Mouse (Mus musculus): ENCODE results near the gene Rnf157.

Rnf157 gene

DNA sequence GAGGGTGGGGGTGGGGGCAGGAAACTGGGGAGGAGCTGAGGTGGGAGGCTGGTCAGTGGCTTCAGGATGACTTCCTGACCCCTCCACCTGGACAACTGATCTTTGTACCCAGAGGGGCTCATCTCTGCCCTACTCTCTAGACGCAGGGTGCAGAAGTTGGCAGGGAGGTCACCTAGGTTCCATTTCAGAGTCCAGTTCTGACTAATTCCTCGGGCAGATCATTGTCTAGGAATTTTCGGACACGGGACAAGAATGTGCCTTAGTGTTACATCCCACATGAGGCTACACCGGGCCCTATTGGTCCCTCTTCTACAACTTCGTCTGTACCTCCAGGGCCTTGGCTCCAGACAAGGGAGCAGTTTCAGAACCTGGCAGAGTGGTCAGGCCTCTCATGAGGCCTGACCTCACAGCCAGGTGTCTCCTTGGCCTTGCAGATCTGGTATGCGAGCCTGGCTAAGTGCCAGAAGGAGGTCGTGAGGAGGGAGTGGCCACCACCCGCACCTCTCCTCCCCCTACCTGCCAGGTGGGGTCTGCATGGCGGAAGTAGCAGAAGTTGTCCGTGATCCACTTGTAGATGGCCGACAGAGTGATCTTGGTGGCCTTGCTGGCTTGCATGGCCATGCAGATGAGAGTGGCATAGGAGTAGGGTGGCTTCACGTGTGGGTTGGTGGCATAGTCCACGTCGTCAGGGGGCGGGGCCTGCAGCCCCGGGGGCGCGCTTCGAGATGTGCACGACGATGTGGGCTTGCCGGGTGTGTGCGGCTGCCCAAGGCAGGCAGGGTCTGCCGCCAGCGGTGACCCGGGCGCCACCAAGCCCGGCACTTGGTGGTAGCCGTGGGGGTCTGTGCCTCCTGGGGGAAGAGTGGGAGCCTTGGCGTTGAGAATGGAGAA, 79.1 kb downstream of the Rnf157 start:
- DNase-seq, result no peak

DNA sequence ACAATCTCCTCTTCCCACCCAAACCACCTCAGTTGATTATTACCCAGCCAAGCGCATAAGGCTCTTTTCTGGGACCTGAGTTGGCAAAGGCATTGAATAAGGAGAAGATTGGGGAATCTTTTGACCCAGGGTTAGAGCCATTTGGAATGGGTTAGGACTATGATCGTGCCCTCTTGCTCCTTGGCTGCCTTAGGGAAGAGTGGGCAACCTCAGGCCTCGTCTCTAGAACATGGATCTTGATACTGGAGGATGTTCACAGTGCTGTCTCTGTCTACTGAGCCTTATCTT, 79.9 kb downstream of the Rnf157 start:
- DNase-seq, result no peak

DNA sequence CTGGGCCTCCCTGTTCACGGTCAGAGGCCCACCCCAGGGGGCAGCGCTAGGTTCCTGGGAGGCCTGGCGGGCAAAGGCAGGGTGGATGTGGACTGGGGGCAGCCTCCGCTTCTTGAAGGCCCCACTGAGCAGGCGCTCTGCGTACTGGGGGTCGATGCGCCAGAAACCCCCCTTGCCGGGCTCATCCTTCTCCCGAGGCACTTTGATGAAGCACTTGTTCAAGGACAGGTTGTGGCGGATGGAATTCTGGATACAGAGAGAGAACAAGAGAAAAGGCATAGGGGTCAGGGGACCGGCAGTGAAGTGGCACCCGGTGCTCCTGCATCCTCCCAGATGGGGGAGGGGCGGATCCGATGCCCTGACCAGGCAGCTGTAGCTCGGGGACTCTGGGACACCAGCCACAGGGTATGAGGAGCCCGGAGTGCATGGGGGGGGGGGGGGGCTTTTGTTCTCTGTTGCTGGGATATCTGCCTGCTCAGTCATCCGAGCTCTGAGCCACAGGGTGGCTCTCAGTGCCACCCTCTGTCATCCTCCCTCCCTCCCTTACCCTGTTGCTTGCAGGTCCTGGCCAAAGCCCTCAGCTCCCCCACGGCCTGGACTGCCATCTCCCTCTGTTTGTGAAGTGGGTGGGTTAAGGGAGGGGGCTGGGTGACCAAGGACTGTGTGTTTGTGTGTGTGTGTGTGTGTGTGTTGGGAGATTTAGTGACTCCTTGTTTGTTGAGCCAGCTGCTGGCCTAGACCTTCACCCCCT, 80.4 kb downstream of the Rnf157 start:
- DNase-seq, result no peak

DNA sequence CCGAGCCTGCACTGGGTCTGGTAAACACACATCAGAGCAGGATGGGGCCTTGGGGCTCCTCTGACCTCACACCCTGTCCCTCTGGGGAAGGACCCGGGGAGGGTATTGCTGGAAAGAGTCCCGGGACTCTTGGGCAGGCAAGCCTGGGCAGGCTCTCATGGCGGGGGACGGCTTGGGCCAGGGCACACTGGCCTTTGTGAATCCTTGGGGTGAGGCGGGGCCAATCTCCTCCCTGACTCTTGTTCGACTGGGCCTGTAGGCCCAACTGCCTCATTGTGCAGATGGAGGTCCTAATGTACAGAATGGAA, 82.7 kb downstream of the Rnf157 start:
- no peak for DNase-seq

DNA sequence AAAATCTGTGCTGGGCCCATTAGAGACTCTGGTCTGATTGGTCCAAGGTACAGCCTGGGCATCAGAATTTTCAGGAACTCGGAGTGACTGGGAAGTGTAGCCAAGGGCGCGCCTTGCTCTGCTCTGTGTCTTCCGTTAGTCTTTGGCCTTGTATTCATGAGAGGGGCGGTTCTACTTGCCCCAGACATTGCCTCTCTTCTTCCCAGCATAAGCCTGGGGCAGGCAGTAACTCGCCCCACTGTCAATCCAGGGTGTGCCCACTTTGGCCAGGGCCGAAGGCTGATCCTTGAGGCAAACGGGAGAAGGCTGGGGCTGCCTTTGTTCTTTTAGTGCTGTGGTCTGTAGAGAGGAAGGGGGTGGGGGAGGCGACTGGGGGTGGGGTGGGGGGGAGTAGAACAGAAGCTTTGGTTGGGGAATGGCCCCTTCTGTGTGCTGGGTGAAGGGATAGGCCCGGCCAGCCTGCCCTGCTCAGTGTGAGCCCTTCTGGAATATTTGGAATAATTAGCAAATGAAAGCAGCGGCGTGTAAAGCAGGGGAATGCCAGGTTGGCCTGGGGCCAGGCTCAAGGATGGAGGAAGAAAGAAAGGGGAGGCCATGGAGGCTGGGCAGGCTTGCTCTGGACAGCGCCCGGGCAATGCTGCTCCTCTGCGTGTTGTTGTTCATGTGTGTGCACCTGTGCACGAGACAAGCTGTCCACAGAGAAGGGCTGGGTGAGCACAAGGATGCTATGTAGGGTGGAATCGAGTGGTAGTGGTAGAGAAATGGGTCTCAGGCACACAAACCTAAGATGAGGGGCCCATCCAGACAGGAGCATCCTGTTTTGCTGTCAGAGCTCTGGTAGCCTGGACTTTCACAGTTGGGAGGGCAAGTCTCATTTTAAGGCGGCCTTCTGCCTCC, 83.3 kb downstream of the Rnf157 start:
- DNase-seq, result no peak

DNA sequence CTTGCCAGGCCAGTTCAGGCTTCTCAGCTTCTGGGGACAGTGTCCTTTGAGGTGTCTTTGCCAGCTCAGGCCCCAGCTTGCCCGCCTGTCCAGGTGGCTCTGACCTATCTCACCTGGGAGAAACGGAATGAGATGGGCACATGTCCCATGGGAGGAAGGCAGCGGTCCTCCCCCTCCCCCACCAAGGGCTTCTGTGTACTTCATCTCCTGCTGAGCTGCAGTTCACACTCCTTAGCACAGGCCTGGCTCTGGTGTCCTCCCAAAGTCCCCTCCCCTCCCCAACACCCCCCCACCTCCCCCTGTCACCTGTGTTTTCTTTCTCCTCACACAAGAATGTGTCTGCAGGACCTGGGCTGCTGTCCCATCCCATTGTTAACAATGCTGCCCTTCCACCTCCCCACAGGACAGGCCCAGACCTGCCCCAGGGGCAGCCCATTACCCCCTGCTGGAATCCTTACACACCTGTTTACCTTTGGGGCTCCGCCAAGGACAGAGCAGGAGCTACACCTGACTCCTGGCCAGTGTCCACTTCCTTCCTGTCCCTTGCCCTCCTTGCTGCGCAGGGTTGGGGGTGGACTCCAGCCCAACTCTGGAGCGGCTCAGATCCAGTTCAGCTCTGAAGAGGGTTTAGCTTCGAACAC, 85.7 kb downstream of the Rnf157 start:
- no peak for DNase-seq

DNA sequence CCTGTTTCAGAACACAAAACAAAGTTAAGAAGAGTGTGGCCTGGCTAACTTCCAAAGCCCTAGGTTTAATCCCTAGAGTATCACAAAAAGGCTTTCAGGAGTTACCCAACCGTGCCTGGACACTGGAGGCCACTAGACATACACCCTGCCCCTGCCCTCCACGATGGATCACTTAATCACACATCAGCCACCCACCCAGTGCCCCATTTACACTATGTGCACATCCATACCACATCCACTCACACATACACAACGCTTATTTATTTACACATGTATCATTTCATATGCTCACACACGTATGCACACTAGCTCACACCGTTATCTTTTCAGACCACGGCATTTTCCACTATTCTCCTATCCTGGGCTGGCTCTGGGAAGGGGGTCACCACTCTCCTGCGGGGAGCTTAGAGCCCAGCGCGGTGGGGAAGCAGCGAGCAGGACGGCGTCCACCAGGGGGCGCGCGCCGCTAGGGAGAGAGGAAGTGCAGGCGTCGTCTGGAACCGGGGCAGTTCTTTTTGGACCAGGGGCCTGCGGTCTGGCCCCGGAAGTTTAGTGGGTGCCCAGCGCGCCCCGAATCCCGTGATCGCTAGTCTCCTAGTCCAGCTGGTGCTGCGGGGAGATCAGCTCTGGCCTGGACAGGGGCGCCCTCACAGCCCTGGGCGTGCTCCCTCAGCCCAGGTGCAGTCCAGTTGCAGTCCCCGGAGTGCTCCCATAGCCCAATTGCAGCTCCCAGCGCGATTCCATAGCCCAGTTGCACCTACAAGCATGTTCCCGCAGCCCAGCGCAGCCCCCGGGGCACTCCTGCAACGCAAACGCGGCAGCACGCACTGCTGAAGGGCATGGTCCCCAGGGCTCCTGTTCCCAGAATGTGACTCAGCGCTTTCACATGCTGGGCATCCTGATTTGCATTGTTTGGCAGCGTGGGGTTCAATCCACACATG, 93.8 kb downstream of the Rnf157 start:
- peak; percentile 92 for DNase-seq

DNA sequence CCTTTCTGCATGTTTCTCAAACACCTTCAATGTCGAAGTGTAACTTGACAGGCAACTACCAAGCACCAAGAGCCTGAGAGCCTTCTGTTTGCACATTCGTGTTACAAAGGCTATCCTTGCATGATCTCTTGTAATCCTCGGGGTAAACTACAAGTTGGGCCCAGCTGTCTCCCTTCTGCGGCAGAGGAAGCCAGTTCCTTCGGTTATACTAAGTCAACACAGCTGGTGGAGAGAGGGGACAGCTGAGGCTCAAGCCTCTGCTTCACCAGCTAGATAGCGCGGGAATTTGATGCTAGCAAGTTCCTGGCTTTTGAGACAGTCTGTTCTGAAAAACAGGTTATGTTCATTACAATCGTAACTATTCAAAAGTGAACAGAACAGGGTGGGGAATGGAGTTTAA, 100.5 kb downstream of the Rnf157 start:
- DNase-seq, result peak; percentile 31

DNA sequence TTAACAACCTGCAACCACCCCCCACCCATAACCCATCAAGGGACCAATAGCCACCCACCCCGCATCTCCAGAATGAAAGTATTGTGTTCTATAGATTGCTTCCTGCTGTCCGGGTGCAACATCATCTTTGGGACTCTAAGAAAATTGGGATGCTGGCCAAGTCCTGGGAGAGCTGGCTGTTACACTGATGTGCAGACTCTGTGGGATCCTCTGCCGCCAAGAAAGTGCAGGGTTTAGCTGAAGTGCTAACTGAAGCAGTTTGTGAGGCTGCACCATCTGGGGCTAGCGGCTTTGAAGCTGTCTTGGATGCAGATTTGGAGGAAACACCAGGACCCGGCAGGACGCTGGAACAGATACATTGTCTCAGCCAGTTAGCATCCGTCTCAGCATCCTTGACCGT, 101.7 kb downstream of the Rnf157 start:
- DNase-seq, result no peak

DNA sequence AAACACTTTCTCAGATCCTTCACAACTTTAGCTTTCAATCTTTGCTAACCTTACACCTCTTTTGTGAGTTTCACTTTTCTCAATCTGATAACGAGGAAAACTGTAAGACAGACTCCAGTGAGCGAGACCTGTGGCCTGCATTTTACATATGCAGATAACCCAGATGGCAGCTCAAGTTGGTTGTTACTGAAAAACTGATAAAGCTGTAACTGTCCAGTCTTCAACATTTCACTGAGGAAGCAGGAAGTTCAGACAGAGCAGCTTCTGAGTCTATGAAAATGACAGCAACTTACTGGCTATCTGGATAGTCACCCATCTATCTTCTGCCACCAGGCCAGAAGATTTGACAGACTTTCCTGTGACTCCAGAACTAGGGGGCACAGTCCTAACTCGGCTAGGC, 103.2 kb downstream of the Rnf157 start:
- no peak for DNase-seq

DNA sequence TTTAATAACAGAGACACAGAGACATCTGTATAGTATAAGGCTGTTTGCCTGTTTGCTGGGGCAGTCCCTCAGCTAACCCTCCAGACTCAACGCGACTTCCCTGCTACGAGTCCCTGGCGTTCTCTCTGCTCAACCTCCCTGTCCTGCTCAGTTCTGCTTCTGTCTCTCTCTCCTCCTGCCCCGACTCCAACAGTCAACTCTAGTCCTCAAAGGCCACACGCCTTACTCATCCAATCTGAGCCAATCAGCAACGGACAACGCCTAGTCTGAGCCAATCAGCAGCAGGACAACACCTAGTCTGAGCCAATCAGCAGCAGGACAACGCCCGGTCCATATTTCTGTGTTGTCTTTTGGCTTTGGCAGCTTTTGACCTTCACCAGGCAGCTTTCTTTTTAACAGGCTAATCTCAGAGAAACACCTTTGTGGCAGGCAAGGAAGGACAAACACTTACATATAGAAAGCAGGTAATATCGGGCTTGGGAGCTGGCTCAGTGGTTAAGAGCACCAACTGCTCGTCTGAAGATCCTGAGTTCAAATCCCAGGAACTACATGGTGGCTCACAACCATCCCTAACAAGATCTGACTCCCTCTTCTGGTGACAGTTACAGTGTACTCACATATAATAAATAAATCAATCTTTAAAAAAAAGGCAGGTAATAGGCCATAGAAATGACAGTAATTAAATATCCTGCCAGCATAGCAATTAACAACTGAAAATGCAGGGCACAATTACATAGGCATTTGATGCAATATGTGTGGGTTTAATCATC, 104.9 kb downstream of the Rnf157 start:
- no peak for DNase-seq

DNA sequence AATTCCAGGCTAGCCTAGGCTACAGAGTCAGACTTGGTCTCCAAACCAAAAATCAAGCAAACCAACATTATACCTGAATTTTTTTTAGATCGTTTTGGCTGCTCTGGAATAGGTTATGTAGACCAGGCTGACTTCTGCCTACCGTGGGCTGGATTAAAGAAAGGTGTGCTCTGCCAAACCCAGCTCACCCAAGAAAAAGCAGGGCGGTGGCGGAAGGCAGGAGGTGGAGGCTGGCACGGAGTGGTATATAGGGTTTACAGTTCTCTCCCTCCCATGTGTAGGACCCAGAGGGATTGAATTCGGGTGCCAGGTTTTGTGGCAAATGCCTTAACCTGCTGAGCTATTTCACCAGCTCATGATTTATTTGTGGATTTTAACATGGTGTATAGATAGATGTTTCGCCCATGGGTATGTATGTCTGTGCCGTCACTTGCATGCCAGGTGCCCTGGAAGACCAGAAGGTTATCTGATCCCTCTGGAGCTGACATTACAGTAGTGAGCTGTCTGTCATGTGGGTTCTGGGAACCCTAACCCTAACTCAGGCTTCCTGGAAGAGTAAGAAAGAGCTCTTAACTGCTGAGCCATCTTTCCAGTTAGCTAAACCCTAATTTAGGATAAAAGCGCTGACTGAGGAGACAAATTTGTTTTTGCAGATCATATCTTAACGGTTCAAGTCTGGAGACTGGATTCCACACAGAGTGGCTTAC, 105.7 kb downstream of the Rnf157 start, which contains the start of gene Exoc7:
Gene Exoc7 (minus strand): TSS at position 215 of the 707 bp plus-strand sequence.
- DNase-seq, result peak; percentile 19

DNA sequence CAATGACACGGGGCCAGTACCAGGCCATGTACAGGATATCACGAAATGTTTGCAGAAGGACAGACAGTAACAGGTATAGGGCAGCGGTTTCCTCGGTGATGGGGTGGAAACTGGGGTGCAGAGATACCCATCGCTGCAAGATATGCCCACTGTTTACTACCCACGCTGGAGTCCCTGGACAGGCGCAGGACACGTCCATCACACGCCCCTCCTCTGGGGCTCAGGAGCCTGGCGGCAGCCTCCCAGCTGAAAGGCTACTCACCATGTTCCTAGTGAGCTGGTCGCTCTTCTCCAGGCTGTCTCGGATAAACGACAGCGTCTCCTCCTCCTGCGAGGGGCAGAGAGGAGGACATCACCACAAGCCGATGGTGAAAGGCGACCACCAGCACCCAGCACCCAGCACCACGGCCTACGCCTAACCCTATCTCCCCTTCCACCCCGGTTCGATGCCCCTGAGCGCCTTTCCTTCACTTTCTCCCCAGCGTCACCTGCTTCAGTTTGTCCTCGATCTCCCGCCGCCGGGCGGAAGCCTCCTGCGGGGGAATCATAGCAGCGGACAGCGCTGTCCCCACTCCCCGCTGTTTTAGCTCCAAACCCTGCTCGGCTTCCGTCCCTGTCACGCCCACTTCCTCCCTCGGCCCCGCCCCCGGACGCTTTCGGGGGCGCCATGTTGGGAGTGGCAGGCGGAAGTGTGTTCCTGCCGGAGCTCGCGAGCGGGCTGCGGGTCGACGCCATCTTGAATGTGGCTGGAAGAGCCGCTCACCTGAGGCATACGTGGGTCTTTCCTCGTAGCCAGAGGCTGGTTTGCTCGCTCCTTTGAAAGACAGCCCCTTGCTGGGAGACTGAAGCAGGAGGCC, 106.5 kb downstream of the Rnf157 start:
- DNase-seq, result peak; percentile 97

DNA sequence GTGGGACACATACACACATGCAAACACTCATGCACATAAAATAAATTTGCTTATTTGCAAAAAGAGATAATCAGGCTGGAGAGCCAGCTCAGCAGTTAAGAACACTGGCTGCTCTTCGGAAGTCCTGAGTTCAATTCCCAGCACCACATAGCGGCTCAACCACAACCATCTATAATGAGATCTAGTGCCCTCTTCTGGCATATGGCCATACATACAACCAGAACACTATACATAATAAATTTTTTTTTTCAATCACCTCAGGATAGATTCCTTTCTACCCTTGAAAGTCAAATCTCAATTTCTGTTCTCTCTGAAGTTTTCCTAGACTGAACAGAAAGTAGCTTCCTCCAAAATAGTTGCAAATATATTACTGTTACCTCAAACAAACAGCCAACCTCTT, 107.4 kb downstream of the Rnf157 start:
- DNase-seq, result no peak

DNA sequence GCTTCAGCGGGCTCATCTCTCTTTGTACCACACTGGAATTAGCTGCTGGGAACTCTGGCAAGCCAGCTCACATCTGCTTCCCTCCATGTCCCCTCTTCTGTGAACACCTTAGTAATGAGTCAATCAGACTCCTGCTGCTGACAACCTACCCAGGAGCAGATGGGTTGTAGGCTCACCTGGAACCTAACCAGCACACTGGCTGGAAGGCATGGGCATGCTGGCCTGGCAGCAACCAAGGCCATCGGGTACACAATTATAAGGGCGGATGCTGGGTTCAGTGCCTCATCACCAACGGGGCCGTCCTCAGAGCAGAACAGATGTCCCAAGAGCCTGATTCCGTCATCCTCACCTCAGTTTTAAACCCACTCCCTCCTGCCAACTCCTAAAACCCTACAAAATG, 114.2 kb downstream of the Rnf157 start:
- no peak for DNase-seq

DNA sequence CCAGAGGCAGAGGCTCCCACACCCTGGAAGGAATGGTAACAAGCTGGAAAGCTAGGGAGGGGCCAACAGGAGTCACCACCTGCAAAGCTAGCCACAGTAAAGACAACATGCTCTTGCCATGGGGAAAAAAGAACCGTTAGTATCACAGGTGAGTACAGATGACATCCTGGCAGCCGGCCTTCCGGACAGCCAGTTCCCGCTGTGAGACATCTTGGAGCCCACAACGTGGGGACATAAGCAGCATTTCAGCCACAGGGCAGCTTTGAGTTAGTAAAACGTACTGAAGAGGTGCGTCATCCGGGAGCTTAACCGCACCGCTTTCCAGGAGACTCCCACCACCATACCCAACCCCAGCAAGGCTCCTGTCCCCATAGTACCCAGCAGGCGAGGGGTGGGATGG, 114.6 kb downstream of the Rnf157 start:
- DNase-seq, result no peak

DNA sequence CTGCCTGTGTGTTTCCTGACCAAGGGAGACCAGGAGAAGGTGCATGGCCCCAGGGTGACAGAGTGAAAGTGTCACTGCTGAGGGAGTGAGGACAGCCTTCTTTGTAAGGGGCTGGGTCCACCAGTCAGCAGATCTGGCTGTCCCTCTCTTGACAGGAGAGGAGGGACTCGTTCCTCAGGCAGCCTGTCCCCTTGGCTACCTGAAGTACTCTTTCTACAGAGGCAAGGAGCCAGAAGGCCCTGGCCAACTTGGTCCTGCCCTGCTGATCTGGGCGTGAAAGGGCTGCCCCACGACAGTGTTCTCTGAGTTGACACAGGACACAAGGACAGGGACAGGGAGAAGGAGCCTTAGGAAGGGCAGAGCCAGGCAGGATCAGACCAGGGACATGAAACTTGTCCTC, 115.8 kb downstream of the Rnf157 start:
- DNase-seq, result no peak

DNA sequence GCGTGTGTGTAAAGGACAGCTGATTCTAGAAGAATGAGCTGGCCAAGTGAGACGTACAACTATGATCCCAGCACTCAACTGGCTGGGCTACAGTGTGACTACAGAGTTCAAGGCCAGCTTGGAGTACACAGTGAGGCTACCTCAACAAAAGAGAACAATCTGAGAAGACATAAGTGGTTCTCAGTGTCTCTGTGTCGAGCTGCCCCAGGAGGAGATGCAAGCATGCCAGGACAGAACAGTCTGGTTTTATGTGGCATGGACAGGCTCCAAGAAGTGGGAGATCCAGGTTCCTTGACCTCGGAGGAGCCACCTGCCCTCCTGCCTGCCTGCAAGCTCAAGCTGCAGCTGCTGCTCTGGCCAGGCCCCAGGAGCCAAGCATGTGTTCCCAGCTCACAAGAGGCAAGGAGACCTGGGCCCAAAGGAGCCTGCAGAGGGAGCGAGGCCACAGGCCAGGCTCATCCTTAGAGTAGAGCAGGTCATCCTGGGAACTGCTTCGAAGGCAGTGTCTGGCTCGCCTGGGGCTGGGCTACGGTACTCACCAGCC, 116.6 kb downstream of the Rnf157 start:
- DNase-seq, result no peak

DNA sequence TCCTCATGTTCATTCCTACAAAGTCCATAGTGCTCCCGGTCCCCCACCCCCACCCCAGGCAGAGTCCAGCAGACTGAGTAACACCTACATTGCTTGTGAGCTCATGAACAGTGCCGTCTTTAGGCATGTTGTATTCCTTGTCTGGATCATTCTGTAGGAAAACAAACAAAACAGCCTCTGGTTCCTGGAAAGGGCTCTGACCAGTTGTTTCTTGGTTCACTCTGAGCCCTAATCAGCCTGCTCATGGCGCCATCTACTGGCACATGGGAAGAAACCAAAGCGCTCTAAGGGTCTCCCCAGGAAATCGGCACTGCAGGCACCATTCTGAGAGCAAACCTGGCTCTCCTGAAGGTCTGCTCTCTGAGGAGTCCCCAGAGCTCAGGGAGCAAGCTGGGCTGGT, 118.5 kb downstream of the Rnf157 start:
- DNase-seq, result peak; percentile 57
